Mouse (Mus musculus) left cerebral cortex, adult 9 months (tissue): ENCODE data around the gene Misp.
A peak's percentile ranks its signal among the peaks of the same experiment; 100 is the strongest.

Experiments used
- DNase-seq, 2 experiments: peaks; one replicate each; pipeline ENCODE4 v3.0.0; 2022; ENCODE audit warnings: low spot score in 2 of 2

Gene Misp

GRCm38 (mm10) chr10:79820782-79821181, at the start of gene Misp:
Gene Misp, plus strand, starts transcription at chr10:79820989.
- no peak for DNase-seq

GRCm38 (mm10) chr10:79772320-79772719, 48.5 kb upstream of the Misp start:
- DNase-seq: no peak

GRCm38 (mm10) chr10:79773208-79773607, 47.6 kb upstream of the Misp start:
- no peak for DNase-seq

GRCm38 (mm10) chr10:79774486-79775279, 46.1 kb upstream of the Misp start:
- peak in 1 of 2 experiments; percentile 3 for DNase-seq

GRCm38 (mm10) chr10:79777103-79777531, 43.7 kb upstream of the Misp start, which contains the start of gene Fstl3:
Gene Fstl3, plus strand, starts transcription at chr10:79777272.
- no peak for DNase-seq

- no peak for DNase-seq
These were observed 42.8 kb upstream of the Misp start for GRCm38 (mm10) chr10:79778006-79778405.

- DNase-seq: no peak
These were observed 41.6 kb upstream of the Misp start for GRCm38 (mm10) chr10:79779193-79779592.

GRCm38 (mm10) chr10:79779784-79780663, 40.8 kb upstream of the Misp start:
- DNase-seq: peak; percentile 97

- DNase-seq: no peak
These were observed 40.1 kb upstream of the Misp start for GRCm38 (mm10) chr10:79780664-79781015.

- peak in 1 of 2 experiments; percentile 30 for DNase-seq
These were observed 39.6 kb upstream of the Misp start for GRCm38 (mm10) chr10:79781139-79781538.

GRCm38 (mm10) chr10:79781956-79782355, 38.8 kb upstream of the Misp start:
- DNase-seq: no peak

GRCm38 (mm10) chr10:79783050-79783449, 37.7 kb upstream of the Misp start:
- DNase-seq: no peak

- DNase-seq: peak in 1 of 2 experiments; percentile 39
These were observed 36.6 kb upstream of the Misp start for GRCm38 (mm10) chr10:79783920-79784800.

GRCm38 (mm10) chr10:79788386-79789158, 32.2 kb upstream of the Misp start:
- DNase-seq: peak in 1 of 2 experiments; percentile 75

- no peak for DNase-seq
These were observed 31.2 kb upstream of the Misp start for GRCm38 (mm10) chr10:79789581-79789980.

GRCm38 (mm10) chr10:79790861-79791260, 29.9 kb upstream of the Misp start, which contains the start of gene Prss57:
Gene Prss57, minus strand, starts transcription at chr10:79790961.
- no peak for DNase-seq

- DNase-seq: no peak
These were observed 28.3 kb upstream of the Misp start for GRCm38 (mm10) chr10:79792339-79793040.

- peak in 1 of 2 experiments; percentile 86 for DNase-seq
These were observed 27.6 kb upstream of the Misp start, which contains the start of gene Palm for GRCm38 (mm10) chr10:79793051-79793737. Gene Palm, plus strand, starts transcription at chr10:79793572.

- peak in 1 of 2 experiments; percentile 73 for DNase-seq
These were observed 26.9 kb upstream of the Misp start for GRCm38 (mm10) chr10:79793738-79794490.
